Mouse (Mus musculus) natural killer cell, adult 2 months (primary cell): ENCODE measurements around the gene Fgd2.

Experiments
- DNase-seq, 2 experiments: peaks; one replicate each; pipeline ENCODE4 v3.0.0; 2022; ENCODE audit warnings: low spot score in 2 of 2

Fgd2 gene

DNA sequence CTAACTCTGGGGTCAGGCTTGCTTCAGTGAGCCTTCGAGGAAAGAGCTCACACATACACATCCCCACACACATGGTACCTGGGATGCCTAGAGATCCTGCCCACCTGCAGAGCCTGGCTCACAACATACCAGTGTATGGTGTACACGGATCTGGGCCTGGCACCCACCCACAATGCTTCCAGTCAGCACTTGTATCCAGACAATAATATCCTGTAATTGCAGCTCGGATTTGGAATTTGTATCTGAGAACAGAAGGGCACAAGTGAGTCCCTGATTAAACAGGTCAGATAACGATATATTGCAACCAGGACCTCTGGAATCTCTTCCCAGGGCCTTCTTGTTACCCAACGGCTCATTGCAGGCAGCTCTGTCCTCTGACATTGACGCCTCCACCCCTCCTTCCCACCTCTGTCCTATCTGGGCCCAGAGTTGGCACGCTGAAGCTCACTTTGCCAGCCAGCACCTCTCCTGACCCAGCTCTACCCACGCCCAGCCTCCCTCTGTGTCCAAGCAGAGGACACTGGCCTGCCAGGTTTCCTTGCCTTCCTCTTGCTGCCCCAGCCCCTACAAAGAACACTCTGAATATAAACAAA, 62.3 kb downstream of the Fgd2 start:
- DNase-seq = no peak

DNA sequence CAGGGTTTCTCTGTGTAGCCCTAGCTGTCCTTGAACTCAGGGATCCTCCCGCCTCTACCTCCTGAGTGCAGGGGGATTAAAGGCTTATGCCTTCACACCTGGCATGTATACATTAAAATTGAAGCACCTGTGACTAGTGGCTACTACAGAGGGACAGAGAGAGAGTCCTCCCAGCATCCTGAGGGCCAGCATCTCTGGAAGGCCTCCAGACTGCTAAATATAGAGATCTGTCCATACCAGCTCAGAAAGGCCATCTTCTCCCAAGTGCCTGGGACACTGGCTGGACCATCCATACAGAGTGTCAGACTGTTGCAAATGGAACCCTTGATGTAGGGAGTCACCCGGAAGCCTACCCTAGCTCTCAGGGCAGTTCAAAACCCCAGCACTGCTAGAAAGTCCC, 63.3 kb downstream of the Fgd2 start:
- no peak for DNase-seq

DNA sequence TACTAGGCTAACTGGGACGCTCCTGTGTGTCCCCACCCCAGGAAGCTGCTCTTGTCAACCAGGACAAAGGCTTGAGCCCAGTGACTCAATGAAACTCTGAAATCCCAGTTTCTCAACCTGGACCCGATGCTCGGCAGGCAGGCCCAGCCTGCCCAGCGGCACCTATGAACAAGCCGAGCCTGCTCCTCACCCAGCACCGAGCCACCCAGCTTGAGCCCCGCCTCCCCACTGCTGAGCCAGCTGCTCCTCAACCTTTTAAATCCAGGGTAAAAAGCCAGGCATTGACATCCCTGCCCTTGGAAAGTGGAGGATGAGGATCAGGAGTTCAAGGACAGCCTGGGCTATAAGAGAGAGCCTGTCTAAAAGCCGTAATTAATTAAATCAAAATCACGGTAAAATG, 64.6 kb downstream of the Fgd2 start:
- DNase-seq = no peak

DNA sequence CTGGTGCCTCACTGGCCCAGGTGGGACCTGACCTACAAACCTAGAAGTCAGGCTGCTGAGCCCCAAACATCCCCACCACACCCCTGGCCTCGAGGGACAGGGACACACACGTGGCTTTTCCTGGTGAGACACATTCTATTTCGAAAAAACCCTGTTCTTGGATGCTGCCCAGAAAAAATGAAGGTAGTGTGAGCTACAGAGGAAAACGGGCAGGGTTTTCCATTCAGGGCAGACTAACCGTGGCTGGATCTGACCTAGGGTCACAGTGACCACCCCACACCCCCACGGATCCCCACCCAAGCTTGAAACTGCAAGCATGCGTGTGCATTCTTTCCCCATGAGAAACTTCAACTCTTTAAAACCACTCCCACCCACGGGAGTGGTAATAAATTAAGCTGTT, 67.5 kb downstream of the Fgd2 start:
- no peak for DNase-seq

DNA sequence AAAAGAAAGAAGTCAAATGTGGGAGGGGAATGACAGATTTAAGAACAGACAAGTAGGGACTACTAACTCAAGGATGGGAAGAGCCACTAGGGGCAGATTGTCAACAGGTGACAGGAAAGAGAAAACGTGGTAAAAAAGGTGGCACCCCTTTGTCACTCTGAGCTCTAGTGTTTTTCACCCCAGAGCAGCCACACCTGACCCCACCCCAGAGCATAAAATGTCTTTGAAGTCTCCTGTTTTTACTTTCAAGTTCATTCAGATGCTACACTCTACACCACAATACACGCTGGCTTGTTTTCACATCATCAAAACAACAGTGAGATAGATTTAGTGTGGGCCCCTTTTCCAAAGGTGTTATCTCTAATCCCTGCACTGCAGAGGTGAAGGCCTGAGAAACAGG, 68.1 kb downstream of the Fgd2 start:
- DNase-seq = peak in 1 of 2 experiments; percentile 37
